ENCODE assay signal across 9 mouse cellular contexts in the genomic region with DNA sequence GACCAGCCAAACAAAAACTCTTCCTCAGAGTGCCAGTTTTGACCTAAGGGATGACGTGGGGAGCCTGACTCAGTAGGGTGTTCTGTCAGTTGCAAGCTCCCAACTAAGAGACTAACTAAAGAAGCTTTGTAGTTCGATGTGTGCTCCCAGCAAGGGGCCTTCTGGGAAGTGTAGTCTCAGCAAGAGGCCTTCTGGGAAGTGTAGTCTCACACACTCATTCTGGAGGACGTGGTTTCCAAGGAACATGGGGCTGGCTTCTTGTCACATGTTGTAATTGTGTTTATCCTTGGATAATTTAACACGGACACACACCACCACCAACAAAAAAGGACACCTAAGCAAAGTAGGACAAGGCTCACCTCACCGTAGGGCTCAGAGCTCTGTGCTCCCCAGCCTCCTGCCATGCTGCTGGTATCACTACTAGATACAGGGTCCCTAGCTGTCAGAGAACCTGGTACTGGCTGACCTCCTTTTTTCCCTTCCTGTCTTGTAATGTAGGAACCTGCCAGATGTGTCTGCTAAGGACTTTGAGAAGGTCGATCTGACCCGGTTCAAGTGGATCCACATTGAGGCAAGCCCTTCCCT. TPM values are rescaled to one million over a fixed set of nuclear protein-coding genes. Genes with fewer than 3 reads are reported as not detected.
DNase-seq lines count a peak whose midpoint lies in the region; ATAC-seq and TF ChIP-seq lines count a peak whose summit lies in the region.
"Had no signal": no experiment of that assay in that cellular context is flagged by ENCODE, and none has a peak within 500 bp of the region (broad histone marks: within the 10 kb centered on the region; RNA-seq: fewer than 3 reads in every experiment).

No protein-coding gene starts in this region.

- no peak overlapping the region for H3K27ac ChIP-seq in heart, embryonic 11.5 days (ENCODE audit: low read depth, low read length)
- no peak overlapping the region for H3K27ac ChIP-seq in forebrain, embryonic 15.5 days (replicated peaks)

- H3ac ChIP-seq in myocyte (ENCODE audit: control insufficient read depth, insufficient read length), result no peak overlapping the region

- no peaks in the 10 kb centered on the region for H3K79me2 ChIP-seq in myocyte (ENCODE audit: control insufficient read depth, insufficient read depth)

- H3K4me3 ChIP-seq in heart, embryonic 11.5 days (ENCODE audit: low read depth, low read length), result no peak overlapping the region
- H3K4me3 ChIP-seq in forebrain, embryonic 15.5 days, result no peak overlapping the region
- no peak overlapping the region for H3K4me3 ChIP-seq in myocyte

- peaks cover 5% of the 10 kb centered on the region for H3K4me1 ChIP-seq in heart, embryonic 11.5 days (ENCODE audit: control insufficient read depth, insufficient read depth, low read length)
- H3K4me1 ChIP-seq in forebrain, embryonic 15.5 days, result 0 out of 2 replicates have a peak, but pooled peaks cover 3% of the 10 kb centered on the region

- H3K27me3 ChIP-seq in heart, embryonic 11.5 days (ENCODE audit: control insufficient read depth, insufficient read depth, low read length), result no peaks in the 10 kb centered on the region
- no peaks in the 10 kb centered on the region for H3K27me3 ChIP-seq in forebrain, embryonic 15.5 days
- no peaks in the 10 kb centered on the region for H3K27me3 ChIP-seq in myocyte (ENCODE audit: control insufficient read depth, insufficient read depth, insufficient read length)
- H3K27me3 ChIP-seq: Patski had no signal

- intact Hi-C loops in heart, postnatal 10 days (cut with DNase I), result no loop called here

- H3K9me3 ChIP-seq in heart, embryonic 11.5 days (replicated peaks; ENCODE audit: control insufficient read depth, low read length), result no peaks in the 10 kb centered on the region
- no peaks in the 10 kb centered on the region for H3K9me3 ChIP-seq in forebrain, embryonic 15.5 days

- no peak overlapping the region for H3K9ac ChIP-seq in heart, embryonic 11.5 days (ENCODE audit: low read depth, low read length)
- no peak overlapping the region for H3K9ac ChIP-seq in forebrain, embryonic 15.5 days (replicated peaks)

- WGBS in heart, embryonic 11.5 days (ENCODE audit: insufficient replicate concordance), result 41% methylated on average over 7 of the region's 7 CpGs
- 43% methylated on average over 7 of the region's 7 CpGs for WGBS in forebrain, embryonic 15.5 days

- ATAC-seq in heart, embryonic 11.5 days (replicated peaks; ENCODE audit: insufficient number of reproducible peaks, low FRiP score, low TSS enrichment), result no peak
- ATAC-seq in forebrain, embryonic 15.5 days (replicated peaks), result peak; percentile 75
- ATAC-seq in megakaryocyte, adult 5-6 weeks (ENCODE audit: poor library complexity, severe bottlenecking), result no peak
- ATAC-seq: Patski had no signal

- TF ChIP-seq POLR2A in myocyte (IDR thresholded peaks at IDR 0.05; ENCODE audit: insufficient read length, low read depth), result no peak

- no peak for DNase-seq in heart, postnatal 10 days
- peak; percentile 37 for DNase-seq in adipocyte (ENCODE audit: low spot score)
- peak; percentile 39 to 50 for DNase-seq in kidney, postnatal 25 days
- no peak for DNase-seq in gastrocnemius, adult 8-10 months (ENCODE audit: low spot score in 2 of 2)

- peak overlapping the region; percentile 14 for H3K4me2 ChIP-seq in heart, embryonic 11.5 days
- peak overlapping the region; percentile 29; the same call in 1 of the 2 replicates for H3K4me2 ChIP-seq in forebrain, embryonic 15.5 days (replicated peaks)
- H3K4me2 ChIP-seq in myocyte (ENCODE audit: low read depth), result peak overlapping the region; percentile 46

- H3K36me3 ChIP-seq in heart, embryonic 11.5 days (ENCODE audit: control insufficient read depth, insufficient read depth, low read length), result no peaks in the 10 kb centered on the region
- H3K36me3 ChIP-seq in forebrain, embryonic 15.5 days, result no peaks in the 10 kb centered on the region
- H3K36me3 ChIP-seq in myocyte (ENCODE audit: control insufficient read depth, insufficient read depth), result no peaks in the 10 kb centered on the region

TF ChIP-seq in myocyte, 11 proteins besides CTCF, POLR2A, EP300 and RAD21:
- TF ChIP-seq USF1 (IDR thresholded peaks at IDR 0.05; ENCODE audit: low read depth) (no peak), CEBPB (IDR thresholded peaks at IDR 0.05; ENCODE audit: insufficient read depth, poor library complexity, severe bottlenecking) (no peak), MAX (IDR thresholded peaks at IDR 0.05; ENCODE audit: low read depth) (no peak), TCF12 (IDR thresholded peaks at IDR 0.05; ENCODE audit: insufficient read depth, poor library complexity, severe bottlenecking) (no peak), MYOD1 (IDR thresholded peaks at IDR 0.05; ENCODE audit: control insufficient read depth in 1 of 3, insufficient read length in 2 of 3, low read depth in 2 of 3) (no peak), SRF (IDR thresholded peaks at IDR 0.05; ENCODE audit: control insufficient read depth, insufficient read length, low read depth) (no peak), POLR2AphosphoS2 (IDR thresholded peaks at IDR 0.05; ENCODE audit: insufficient read length, low read depth) (no peak), TCF3 (IDR thresholded peaks at IDR 0.05; ENCODE audit: insufficient read length, low read depth) (no peak), MYOG (IDR thresholded peaks at IDR 0.05; ENCODE audit: control insufficient read depth in 1 of 3, insufficient read depth in 1 of 3, insufficient read length in 2 of 3, low read depth in 2 of 3) (no peak), REST (IDR thresholded peaks at IDR 0.05; ENCODE audit: insufficient read depth, insufficient read length) (no peak), E2F4 (IDR thresholded peaks at IDR 0.05; ENCODE audit: insufficient read depth) (no peak)

RNA-seq across cellular contexts. Expression of a gene that starts 6.8 kb away (rescaled TPM):
- 10.1 and 11.3 TPM in 2 replicates for polyA plus RNA-seq in heart, embryonic 11.5 days (2014; fragmentation: Nextera tagmentation; extraction: Ambion mirVana)
- total RNA-seq in heart, postnatal 10 days (2021), result 10 to 100 TPM in 1 of 2 experiments, 1 to 10 TPM in 1; 9.5 to 12.7 TPM
- 5.1 and 5.5 TPM in 2 replicates for polyA plus RNA-seq in forebrain, embryonic 15.5 days (2015; fragmentation: Nextera tagmentation; extraction: Ambion mirVana)
- polyA plus RNA-seq in myocyte (2012; fragmentation: generic; extraction: Trizol), result 16.6 TPM
- total RNA-seq in megakaryocyte, adult 5-6 weeks (2015), result 92.3 and 93.8 TPM in 2 replicates
- total RNA-seq in megakaryocyte, adult 5-6 weeks (2017), result 52.7 and 70.7 TPM in 2 replicates
- total RNA-seq in gastrocnemius, adult 8-10 months (2022), result 10 to 100 TPM; 35.7 to 40.5 (median 38.2) TPM

RNA-seq across cellular contexts. Expression of a gene that starts 14.8 kb away (rescaled TPM):
- polyA plus RNA-seq in heart, embryonic 11.5 days (2014; fragmentation: Nextera tagmentation; extraction: Ambion mirVana), result 90.5 and 123 TPM in 2 replicates
- 10 to 100 TPM; 68.4 to 76.3 TPM for total RNA-seq in heart, postnatal 10 days (2021)
- 12.0 and 12.9 TPM in 2 replicates for polyA plus RNA-seq in forebrain, embryonic 15.5 days (2015; fragmentation: Nextera tagmentation; extraction: Ambion mirVana)
- 25.8 TPM for polyA plus RNA-seq in myocyte (2012; fragmentation: generic; extraction: Trizol)
- 20.2 and 20.3 TPM in 2 replicates for total RNA-seq in megakaryocyte, adult 5-6 weeks (2015)
- 25.5 and 35.5 TPM in 2 replicates for total RNA-seq in megakaryocyte, adult 5-6 weeks (2017)
- 1 to 10 TPM; 1.7 to 3.0 (median 2.8) TPM for total RNA-seq in gastrocnemius, adult 8-10 months (2022)

RNA-seq across cellular contexts. Expression of a gene that starts 17.4 kb away (rescaled TPM):
- polyA plus RNA-seq in heart, embryonic 11.5 days (2014; fragmentation: Nextera tagmentation; extraction: Ambion mirVana), result 4.4 and 5.4 TPM in 2 replicates
- total RNA-seq in heart, postnatal 10 days (2021), result under 1 TPM; 0.60 to 0.64 TPM
- 15.9 and 18.5 TPM in 2 replicates for polyA plus RNA-seq in forebrain, embryonic 15.5 days (2015; fragmentation: Nextera tagmentation; extraction: Ambion mirVana)
- polyA plus RNA-seq in myocyte (2012; fragmentation: generic; extraction: Trizol), result 26.2 TPM
- not detected in 2 replicates for total RNA-seq in megakaryocyte, adult 5-6 weeks (2015)
- total RNA-seq in megakaryocyte, adult 5-6 weeks (2017), result not detected in 2 replicates
- 1 to 10 TPM; 2.2 to 4.9 (median 3.3) TPM for total RNA-seq in gastrocnemius, adult 8-10 months (2022)

RNA-seq across cellular contexts. Expression of a gene that starts 20.4 kb away (rescaled TPM):
- 445 and 470 TPM in 2 replicates for polyA plus RNA-seq in heart, embryonic 11.5 days (2014; fragmentation: Nextera tagmentation; extraction: Ambion mirVana)
- total RNA-seq in heart, postnatal 10 days (2021), result 100 to 1,000 TPM; 162 to 178 TPM
- 243 and 273 TPM in 2 replicates for polyA plus RNA-seq in forebrain, embryonic 15.5 days (2015; fragmentation: Nextera tagmentation; extraction: Ambion mirVana)
- 262 TPM for polyA plus RNA-seq in myocyte (2012; fragmentation: generic; extraction: Trizol)
- total RNA-seq in megakaryocyte, adult 5-6 weeks (2015), result 342 and 413 TPM in 2 replicates
- 286 and 294 TPM in 2 replicates for total RNA-seq in megakaryocyte, adult 5-6 weeks (2017)
- 100 to 1,000 TPM in 2 of 4 experiments, 10 to 100 TPM in 2; 96.6 to 117 (median 105) TPM for total RNA-seq in gastrocnemius, adult 8-10 months (2022)

RNA-seq across cellular contexts. Expression of a gene that starts 32.1 kb away (rescaled TPM):
- polyA plus RNA-seq in heart, embryonic 11.5 days (2014; fragmentation: Nextera tagmentation; extraction: Ambion mirVana), result 69.1 and 70.2 TPM in 2 replicates
- 10 to 100 TPM; 64.9 to 71.3 TPM for total RNA-seq in heart, postnatal 10 days (2021)
- polyA plus RNA-seq in forebrain, embryonic 15.5 days (2015; fragmentation: Nextera tagmentation; extraction: Ambion mirVana), result 123 and 127 TPM in 2 replicates
- polyA plus RNA-seq in myocyte (2012; fragmentation: generic; extraction: Trizol), result 158 TPM
- 66.3 and 72.1 TPM in 2 replicates for total RNA-seq in megakaryocyte, adult 5-6 weeks (2015)
- 45.8 and 57.3 TPM in 2 replicates for total RNA-seq in megakaryocyte, adult 5-6 weeks (2017)
- total RNA-seq in gastrocnemius, adult 8-10 months (2022), result 10 to 100 TPM; 70.1 to 75.2 (median 74.2) TPM

Comparison
In these comparisons a context has a peak if more than half of its experiments do, and no peak if none do; other contexts are left out.
1. DNase-seq: peak in adipocyte (single experiment) and kidney, postnatal 25 days (2 of 2); none in heart, postnatal 10 days (0 of 2) and gastrocnemius, adult 8-10 months (0 of 2).
2. RNA of a gene that starts 14.8 kb away (total RNA-seq): 68.4 to 76.3 TPM in heart, postnatal 10 days and 20.2 to 35.5 TPM in megakaryocyte, adult 5-6 weeks; 1.7 to 3.0 TPM in gastrocnemius, adult 8-10 months; every median in the first group is over 4 times any median in the second.
3. Peak in every context shown above with its lines, with median percentiles within 50 percentile points of each other: H3K4me2 ChIP-seq.